Mouse (Mus musculus) ES-E14 (cell line): ENCODE data around the gene Klrg1. TPM values are rescaled to one million over a fixed set of nuclear protein-coding genes. Genes with fewer than 3 reads are reported as not detected.

Experiments used
- DNase-seq: peaks from one replicate; pipeline ENCODE4 v3.0.0-alpha.2; 2013; ENCODE audit warnings: low read depth, low spot score
- H3K27ac ChIP-seq: 2 replicates; pipeline ENCODE4 v1.5.1; 2012; ENCODE audit warnings: low read depth, mild to moderate bottlenecking, low read length, moderate library complexity, mixed read lengths; ENCODE audit not compliant: poor library complexity, insufficient read depth, severe bottlenecking
- H3K36me3 ChIP-seq: 2 replicates; pipeline ENCODE4 v1.6.1; 2012; ENCODE audit warnings: mild to moderate bottlenecking, low read length, moderate library complexity, mixed read lengths; ENCODE audit not compliant: control insufficient read depth, poor library complexity, insufficient read depth, severe bottlenecking
- H3K4me1 ChIP-seq, 2 experiments: fragments of 150-350 bp in 1 of 2; sonication (generic) in 1 of 2; 2 replicates each; pipeline ENCODE4 v1.6.1; 2012; ENCODE audit warnings: low read length in 2 of 2, mild to moderate bottlenecking in 1 of 2, mixed read lengths in 1 of 2; ENCODE audit not compliant: control insufficient read depth in 2 of 2, insufficient read depth in 2 of 2, poor library complexity in 1 of 2
- H3K4me3 ChIP-seq, 2 experiments: fragments of 150-350 bp in 1 of 2; sonication (generic) in 1 of 2; 2 replicates each; pipeline ENCODE4 v1.5.1; 2012; ENCODE audit warnings: low read length in 2 of 2, low read depth in 1 of 2, mild to moderate bottlenecking in 1 of 2, mixed read lengths in 1 of 2; ENCODE audit not compliant: insufficient read depth in 1 of 2, poor library complexity in 1 of 2, severe bottlenecking in 1 of 2
- H3K9ac ChIP-seq: 2 replicates; pipeline ENCODE4 v1.6.1; 2012; ENCODE audit warnings: low read depth, mild to moderate bottlenecking, low read length, mixed read lengths; ENCODE audit not compliant: poor library complexity, insufficient read depth, severe bottlenecking
- H3K9me3 ChIP-seq: fragments of 150-350 bp; sonication (generic); 2 replicates; pipeline ENCODE4 v1.6.1; 2012; ENCODE audit warnings: low read depth, mild to moderate bottlenecking, low read length; ENCODE audit not compliant: control insufficient read depth, insufficient read depth
- CHD2 ChIP-seq: IDR thresholded peaks from 2 replicates; pipeline ENCODE4 v1.6.1; 2014; ENCODE audit warnings: mild to moderate bottlenecking, low read depth, low read length, inconsistent platforms
- HCFC1 ChIP-seq: IDR thresholded peaks from 2 replicates; pipeline ENCODE4 v1.6.1; 2012; ENCODE audit warnings: low read length, inconsistent platforms, borderline replicate concordance; ENCODE audit not compliant: insufficient read depth
- MAFK ChIP-seq: IDR thresholded peaks from 2 replicates; pipeline ENCODE4 v1.6.1; 2014; ENCODE audit warnings: mild to moderate bottlenecking, low read depth, low read length, inconsistent platforms; ENCODE audit not compliant: insufficient read depth
- ZC3H11A ChIP-seq: IDR thresholded peaks from 2 replicates; pipeline ENCODE4 v1.6.1; 2012; ENCODE audit warnings: low read depth, mild to moderate bottlenecking, inconsistent platforms, low read length, borderline replicate concordance
- ZNF384 ChIP-seq: IDR thresholded peaks from 2 replicates; pipeline ENCODE4 v1.6.1; 2012; ENCODE audit warnings: low read depth, low read length, inconsistent platforms
- in situ Hi-C, 2 experiments: fragments of 600-800 bp; cut with MboI; formaldehyde crosslinking; loops; one replicate each; pipeline ENCODE4 v1.15.1; 2025; ENCODE audit warnings: low sequenced_read_pairs in 2 of 2, inconsistent platforms in 1 of 2; ENCODE audit not compliant: unreplicated experiment in 2 of 2
- total RNA-seq: library from RNA; depleted of rRNA; stranded (reverse); fragments of 300-350 nt; gene quantifications from 2 replicates; pipeline ENCODE4 v1.2.3, GENCODE M21; 2012

Gene Klrg1
- total RNA-seq, 1 experiment = not detected

DNA sequence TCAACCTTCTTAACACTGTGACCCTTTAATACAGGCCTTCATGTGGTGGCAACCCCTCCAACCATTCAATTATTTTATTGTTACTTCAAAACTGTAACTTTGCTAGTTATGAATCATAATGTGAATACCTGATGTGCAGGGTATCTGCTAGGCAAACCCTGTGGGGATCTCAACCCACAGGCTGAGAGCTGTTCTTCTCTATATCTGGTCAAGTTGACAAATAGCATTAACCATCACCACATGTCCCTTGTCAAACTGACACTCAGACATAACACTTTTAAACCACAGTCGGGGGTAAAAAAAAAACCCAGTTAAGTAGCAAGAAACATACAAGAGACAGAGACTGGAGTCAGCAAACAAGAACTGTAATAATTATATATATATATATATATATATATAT is 2.1 kb upstream of the Klrg1 start:
- Histone ChIP-seq H3K4me1 (no peaks in the 10 kb centered on the region), H3K36me3 (no peaks in the 10 kb centered on the region), H3K9ac (no peak overlapping the region), H3K9me3 (no peaks in the 10 kb centered on the region), H3K4me3 (no peak overlapping the region), H3K27ac (no peak overlapping the region)
- DNase-seq = no peak
- in situ Hi-C loops = no loop called here
- no peak for TF ChIP-seq HCFC1
- no peak for TF ChIP-seq MAFK
- TF ChIP-seq ZC3H11A = no peak
- no peak for TF ChIP-seq CHD2
- no peak for TF ChIP-seq ZNF384

DNA sequence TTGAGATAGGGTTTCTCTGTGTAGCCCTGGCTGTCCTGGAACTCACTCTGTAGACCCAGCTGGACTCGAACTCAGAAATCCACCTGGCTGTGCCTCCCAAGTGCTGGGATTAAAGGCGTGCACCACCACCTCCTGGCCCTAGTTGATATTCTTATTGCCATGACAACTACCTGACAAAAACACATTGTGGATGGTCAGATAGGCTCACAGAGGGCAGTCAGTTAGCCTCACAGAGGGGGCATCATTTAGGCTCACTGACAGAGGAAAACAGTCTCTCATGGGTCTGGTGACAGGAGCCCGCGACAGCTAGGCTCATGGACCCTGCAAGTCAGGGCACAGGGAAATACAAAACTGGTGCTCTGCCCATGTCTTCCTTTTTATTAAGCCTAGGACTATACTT is 1.6 kb upstream of the Klrg1 start:
- TF ChIP-seq MAFK = no peak
- TF ChIP-seq ZC3H11A = no peak
- no peak for TF ChIP-seq ZNF384
- no peak for TF ChIP-seq CHD2
- no peak for TF ChIP-seq HCFC1
- in situ Hi-C loops = no loop called here
- no peak overlapping the region for H3K27ac ChIP-seq
- H3K9ac ChIP-seq = no peak overlapping the region
- no peaks in the 10 kb centered on the region for H3K4me1 ChIP-seq
- no peaks in the 10 kb centered on the region for H3K36me3 ChIP-seq
- DNase-seq = no peak
- no peaks in the 10 kb centered on the region for H3K9me3 ChIP-seq
- H3K4me3 ChIP-seq = no peak overlapping the region

DNA sequence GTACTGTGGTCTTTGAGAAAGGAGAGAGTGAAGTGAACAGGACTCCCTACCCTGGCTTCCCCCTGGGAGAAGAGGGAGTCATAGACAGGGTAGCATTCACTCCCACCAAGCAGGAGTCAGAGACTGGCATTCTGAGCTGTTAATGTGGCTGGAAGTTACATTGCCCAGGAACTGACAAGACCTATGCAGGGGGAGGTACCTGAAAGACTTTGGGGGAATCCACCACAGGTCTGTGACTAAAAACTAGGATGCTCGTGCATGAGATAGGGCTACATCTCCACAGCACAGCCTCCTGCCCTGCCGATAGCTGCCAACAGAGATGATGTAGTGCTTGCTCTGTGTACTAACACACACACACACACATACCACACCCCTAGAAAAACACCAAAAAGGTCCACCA is 747 bp upstream of the Klrg1 start:
- no peak for TF ChIP-seq ZC3H11A
- in situ Hi-C loops = no loop called here
- Histone ChIP-seq H3K9me3 (no peaks in the 10 kb centered on the region), H3K36me3 (no peaks in the 10 kb centered on the region), H3K4me3 (no peak overlapping the region), H3K27ac (no peak overlapping the region), H3K9ac (no peak overlapping the region), H3K4me1 (no peaks in the 10 kb centered on the region)
- no peak for DNase-seq

DNA sequence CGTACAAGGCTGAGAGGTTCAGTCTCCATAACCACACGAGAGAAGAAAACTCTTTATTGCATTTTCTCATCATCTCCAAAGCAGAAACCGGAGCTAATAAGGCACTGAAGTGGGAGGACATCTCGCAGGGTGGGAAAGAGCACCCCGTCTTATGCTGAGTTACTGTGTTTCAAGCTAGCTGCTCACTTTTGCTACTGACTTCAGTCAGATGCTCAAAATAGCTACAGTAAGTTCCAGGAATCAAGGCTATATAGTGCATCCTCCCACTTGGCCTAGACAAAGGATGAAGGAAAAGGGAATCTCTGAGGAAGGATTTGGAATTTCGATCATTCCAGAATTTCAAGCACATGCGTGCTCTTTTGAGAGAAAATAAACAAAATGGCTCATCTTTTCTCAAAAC is 6.1 kb downstream of the Klrg1 start:
- Histone ChIP-seq H3K9me3 (no peaks in the 10 kb centered on the region), H3K27ac (no peak overlapping the region), H3K4me1 (no peaks in the 10 kb centered on the region), H3K4me3 (no peak overlapping the region), H3K9ac (no peak overlapping the region), H3K36me3 (no peaks in the 10 kb centered on the region)
- no peak for DNase-seq
- no peak for TF ChIP-seq ZNF384
- no peak for TF ChIP-seq ZC3H11A
- no peak for TF ChIP-seq MAFK
- TF ChIP-seq CHD2 = no peak
- TF ChIP-seq HCFC1 = no peak
- in situ Hi-C loops = no loop called here

DNA sequence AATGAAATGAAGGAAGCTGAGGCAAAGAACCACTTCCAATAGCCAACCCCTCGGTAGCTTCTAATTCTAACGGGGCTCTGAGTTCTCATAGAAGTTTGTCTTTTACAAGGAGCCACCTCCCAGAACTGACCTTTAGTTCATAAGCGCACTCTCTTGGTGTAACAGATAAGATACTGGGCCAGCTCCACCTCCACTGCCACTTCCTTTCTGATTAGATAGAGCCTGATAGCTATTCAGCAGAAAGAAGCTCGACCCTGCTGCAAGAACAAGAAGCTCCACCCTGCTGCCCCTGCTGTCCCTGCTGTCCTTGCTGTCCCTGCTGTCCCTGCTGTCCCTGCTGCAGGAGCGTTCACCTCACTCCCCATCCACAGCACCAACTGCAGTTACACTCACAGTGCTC is 8.1 kb downstream of the Klrg1 start:
- no peaks in the 10 kb centered on the region for H3K36me3 ChIP-seq
- no peak for DNase-seq
- H3K4me1 ChIP-seq = no peaks in the 10 kb centered on the region
- in situ Hi-C loops = no loop called here
- no peaks in the 10 kb centered on the region for H3K9me3 ChIP-seq
- no peak overlapping the region for H3K9ac ChIP-seq
- no peak overlapping the region for H3K4me3 ChIP-seq
- TF ChIP-seq ZC3H11A (no peak), MAFK (no peak), HCFC1 (no peak), ZNF384 (no peak), CHD2 (no peak)
- H3K27ac ChIP-seq = no peak overlapping the region
